Mouse (Mus musculus) layer of hippocampus, adult 18-20 months (tissue): Measurements from ENCODE around the gene Ackr2. TPM values are rescaled to one million over a fixed set of nuclear protein-coding genes. Genes with fewer than 3 reads are reported as not detected.

ENCODE experiments used
- DNase-seq, 2 experiments: peaks; one replicate each; pipeline ENCODE4 v3.0.0; 2022; ENCODE audit warnings: low spot score in 2 of 2
- total RNA-seq, 2 experiments: library from RNA; stranded (reverse); gene quantifications; 2 replicates each; pipeline ENCODE4 v1.2.3; 2021

The Ackr2 gene
- total RNA-seq, 2 experiments from 2014 or later = 1.4 to 2.4 TPM

- peak in 1 of 2 experiments; percentile 38 for DNase-seq
These were observed 7.7 kb upstream of the Ackr2 start for GRCm38 (mm10) chr9:121890441-121890941.

DNA sequence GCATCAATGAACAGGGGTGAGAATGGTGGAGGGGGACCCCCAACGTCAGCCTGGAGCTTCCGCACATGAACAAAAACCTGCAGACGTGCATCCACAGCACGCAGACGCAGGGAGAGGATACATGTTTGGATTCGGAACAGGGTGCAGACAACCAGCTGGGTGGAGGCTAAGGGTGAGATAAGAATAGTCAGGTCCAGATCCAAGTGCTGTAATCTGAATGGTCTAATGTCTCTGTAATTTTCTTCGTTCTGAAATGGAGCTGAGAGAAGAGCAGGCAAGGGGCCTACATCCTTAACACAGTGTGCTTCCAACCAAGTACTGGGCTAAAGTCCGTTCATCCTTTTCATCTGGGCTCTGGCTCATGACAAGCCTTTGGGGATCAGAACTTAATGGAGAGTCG, 6.9 kb upstream of the Ackr2 start:
- no peak for DNase-seq

GRCm38 (mm10) chr9:121892057-121892687, 6.0 kb upstream of the Ackr2 start:
- DNase-seq = no peak

- no peak for DNase-seq
These were observed 3.7 kb upstream of the Ackr2 start for GRCm38 (mm10) chr9:121894447-121894846.

- DNase-seq = no peak
These were observed 2.7 kb upstream of the Ackr2 start for GRCm38 (mm10) chr9:121895392-121895993.

- DNase-seq = no peak
These were observed 1.3 kb upstream of the Ackr2 start for GRCm38 (mm10) chr9:121896820-121897219.

- DNase-seq = no peak
These were observed 1.2 kb downstream of the Ackr2 start for GRCm38 (mm10) chr9:121899306-121899705.

DNA sequence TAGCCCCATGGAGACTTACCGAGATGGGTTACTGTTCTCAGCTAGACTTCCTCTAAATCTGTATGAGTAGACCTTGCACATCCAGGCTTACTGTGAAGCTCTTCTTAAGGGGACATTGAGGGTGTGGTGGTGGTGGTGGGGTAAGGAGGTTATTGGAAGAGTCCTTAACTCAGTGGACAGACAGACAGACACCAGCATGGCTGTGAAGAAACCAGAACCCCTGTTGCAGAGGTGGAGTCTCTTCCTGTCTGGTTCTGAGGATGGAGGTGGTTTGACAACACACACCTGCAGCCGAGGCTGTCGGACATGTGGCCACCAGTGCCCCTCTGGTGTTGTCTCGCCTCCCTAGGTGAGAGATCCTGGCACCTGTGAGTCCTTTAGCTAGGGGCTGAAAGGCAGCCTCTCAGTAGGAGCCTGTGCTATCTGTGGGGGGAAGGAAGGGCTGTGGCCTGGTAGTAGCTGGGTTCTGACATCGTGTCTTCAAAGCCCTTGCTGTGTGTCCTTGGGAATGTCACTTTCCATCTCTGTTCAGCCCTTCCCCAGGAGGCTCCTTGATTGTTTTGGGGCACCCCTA, 2.2 kb downstream of the Ackr2 start:
- no peak for DNase-seq

DNA sequence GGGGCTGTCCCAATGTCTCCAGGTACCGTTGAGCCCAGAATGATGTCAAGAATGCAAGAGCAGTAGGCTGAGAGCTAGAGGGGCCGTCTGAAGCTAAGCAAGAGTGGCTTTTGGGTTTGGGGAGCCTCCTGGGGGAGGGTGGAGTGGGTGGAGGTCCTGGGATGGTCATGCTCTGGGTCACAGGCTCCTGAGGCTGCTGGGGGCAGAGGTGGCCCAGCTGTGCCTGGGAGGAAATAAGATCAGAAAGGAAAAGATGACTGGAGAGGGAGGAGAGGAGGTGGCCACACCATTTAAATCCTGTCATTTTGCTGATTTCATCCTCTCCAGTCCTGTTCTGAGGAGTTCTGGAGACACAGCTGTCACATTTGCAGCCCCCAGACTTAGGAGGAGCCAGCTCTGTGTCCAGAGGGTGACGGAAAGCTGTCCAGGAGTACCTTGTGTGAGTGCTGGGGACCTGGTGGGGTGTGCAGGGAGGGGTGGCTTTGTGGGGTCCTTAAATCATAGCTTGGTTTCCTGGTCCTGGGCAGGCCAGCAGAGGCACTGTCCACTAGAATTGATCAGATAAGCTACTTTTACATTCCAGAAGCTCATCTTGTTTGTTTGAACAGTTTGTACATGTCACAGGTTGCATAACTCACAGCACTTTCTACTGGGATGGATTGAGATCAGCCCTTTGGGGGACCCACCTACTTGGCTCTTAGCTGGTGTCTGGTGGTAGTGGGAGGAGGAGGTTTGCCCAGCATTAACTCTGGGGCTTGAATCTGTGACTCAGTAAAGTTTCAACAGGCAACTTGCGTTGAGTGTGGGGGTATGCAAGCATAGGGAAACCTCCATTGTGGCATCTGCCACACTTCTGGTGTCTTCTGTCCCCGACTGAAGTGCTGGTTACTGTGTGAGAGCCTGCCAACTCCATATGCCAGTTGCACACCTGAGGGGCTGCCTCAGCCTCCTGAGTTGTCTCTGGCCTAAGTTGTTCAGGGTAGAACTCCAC, 3.9 kb downstream of the Ackr2 start:
- DNase-seq = no peak

- DNase-seq = no peak
These were observed 5.5 kb downstream of the Ackr2 start for GRCm38 (mm10) chr9:121903476-121904305.

DNA sequence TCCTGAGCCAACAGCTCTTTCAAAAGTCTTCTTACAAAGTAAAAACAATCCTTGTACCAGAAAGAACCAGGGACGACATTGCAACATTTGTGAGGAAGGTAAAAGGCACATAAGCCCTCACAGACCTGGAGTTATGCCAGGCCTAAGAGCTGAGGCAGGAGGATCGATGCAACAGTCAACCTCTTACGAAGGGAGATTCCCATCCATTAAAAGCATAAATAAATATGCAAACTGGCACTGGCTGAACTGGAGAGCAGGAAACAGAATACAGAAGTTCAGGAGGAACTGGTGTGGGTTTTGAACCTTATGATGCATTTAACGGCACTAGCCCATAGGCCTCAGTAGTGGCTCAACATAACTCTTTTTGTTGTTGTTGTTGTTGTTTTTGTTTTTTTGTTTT, 6.2 kb downstream of the Ackr2 start:
- no peak for DNase-seq

DNA sequence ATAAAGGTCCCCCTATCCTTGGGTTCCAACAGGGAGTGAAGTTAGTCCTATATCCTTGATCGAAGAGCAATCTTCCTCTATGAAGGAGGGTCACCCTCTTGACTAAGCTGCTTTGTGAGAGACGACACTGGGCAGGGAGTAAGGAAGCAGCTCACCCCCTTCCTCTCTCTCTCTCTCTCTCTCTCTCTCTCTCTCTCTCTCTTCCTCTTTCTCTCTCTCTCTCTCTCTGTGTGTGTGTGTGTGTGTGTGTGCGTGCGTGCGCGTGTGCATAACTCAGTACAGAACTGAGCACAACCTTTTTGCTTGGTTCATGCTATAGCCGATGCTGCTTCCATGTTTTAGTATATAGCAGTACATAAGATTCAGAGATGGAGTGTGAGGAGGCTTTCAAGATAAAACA, 6.8 kb downstream of the Ackr2 start:
- DNase-seq = no peak

- peak in 1 of 2 experiments; percentile 39 for DNase-seq
These were observed 7.5 kb downstream of the Ackr2 start for GRCm38 (mm10) chr9:121905556-121906185.

DNA sequence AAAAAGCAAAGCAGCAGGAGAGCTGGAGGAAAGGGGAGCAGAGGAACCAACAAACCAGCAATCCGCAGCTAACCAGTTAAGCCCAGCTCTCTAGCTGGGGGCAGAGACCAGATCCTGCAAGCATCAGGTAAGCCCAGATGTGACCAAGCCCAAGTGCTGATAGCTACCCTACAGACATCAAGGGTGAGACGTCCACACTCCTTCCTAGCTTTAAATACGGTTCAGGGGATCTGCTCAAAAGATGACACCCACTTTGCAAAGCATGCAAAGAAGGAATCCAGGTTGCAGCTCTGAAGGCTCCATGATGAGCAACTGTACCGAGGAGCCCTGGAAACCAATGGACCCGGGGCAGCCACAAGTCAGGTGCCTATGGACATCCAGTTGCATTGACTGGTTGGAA, 8.3 kb downstream of the Ackr2 start:
- no peak for DNase-seq

DNA sequence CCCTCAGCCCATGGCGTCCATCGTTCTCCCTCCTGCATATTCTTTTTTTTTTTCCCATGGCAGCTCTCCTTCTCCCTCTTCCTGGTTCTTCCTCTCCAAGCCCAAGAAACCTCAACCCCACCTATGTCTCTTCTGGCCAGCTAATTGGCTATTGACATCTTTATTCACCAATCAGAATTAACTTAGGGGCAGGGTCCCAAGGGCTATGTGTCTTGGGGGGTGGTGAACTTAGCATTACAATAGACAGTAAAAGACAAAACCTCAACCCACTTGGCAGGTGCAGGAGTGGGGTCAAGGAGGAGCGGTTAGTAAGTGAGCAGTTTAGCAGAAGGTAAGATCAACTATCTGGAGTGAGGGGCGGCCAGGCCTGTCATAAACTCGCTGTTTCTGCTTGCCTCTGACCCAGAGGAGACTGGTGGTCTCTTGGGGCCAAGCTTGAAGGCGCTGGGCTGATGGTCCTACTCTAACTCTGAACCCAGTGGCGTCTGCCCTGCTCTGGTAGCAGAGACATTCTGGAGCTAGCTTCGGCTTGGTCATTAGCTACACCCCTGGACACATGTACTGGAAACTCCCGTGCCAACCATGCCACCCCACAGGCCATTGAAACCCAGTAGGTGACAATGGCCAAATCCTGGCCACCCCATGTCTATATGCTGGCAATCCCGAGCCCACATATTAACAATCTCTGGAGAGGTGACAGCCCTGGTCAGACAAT, 9.4 kb downstream of the Ackr2 start:
- no peak for DNase-seq

DNA sequence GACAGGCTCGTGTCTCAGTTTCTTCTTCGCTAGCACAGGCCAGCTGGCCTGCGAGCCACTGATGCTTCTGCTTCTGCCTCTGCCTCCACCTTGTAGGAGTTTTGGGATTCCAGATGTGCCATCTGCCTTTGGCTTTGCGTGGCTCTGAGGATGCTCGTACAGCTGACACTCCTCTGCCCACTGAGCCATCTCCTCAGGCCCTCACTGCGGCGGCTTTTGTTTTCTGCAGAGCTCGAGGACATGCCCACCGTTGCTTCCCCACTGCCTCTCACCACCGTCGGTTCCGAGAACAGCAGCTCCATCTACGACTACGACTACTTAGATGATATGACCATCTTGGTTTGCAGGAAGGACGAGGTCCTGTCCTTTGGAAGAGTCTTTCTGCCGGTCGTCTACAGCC, 10.2 kb downstream of the Ackr2 start:
- no peak for DNase-seq

DNA sequence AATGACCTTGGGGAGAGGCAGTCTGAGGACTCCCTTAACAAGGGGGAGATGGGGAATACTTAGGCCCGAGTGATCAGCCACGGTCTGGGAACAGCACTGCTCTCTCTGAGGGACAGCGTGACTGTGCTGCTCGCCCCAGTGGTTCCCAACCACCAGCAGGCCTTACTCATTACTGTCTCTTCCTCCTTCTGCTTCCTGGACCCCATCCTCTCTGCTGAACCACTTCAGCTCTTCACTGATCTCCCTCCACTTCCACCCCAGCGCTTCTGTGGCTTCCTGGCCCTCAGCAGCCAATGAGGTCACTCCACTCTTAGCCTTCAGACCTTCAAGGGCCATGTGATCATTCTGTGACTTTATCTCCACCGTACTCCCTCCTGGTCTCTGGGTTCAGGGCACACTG, 11.5 kb downstream of the Ackr2 start:
- no peak for DNase-seq

DNA sequence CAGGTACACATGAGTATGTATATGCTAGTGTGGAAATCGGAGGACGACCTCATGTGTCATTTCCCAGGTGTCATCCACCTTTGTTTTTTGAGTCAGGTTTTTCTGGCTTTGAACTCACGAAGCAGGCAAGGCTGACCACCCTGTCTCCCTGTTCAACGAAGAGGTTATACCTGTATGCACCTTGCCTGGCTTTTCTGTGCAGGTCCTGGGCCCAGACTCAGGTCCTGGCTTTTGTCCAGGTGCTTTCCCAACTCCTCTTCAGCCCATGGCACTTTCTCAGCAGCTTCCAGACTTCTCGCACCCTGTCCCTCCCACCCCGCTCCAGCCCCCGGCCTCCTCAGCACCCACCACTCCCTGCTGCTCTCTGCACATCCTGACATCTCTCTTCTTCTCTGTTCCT, 13.0 kb downstream of the Ackr2 start:
- no peak for DNase-seq

DNA sequence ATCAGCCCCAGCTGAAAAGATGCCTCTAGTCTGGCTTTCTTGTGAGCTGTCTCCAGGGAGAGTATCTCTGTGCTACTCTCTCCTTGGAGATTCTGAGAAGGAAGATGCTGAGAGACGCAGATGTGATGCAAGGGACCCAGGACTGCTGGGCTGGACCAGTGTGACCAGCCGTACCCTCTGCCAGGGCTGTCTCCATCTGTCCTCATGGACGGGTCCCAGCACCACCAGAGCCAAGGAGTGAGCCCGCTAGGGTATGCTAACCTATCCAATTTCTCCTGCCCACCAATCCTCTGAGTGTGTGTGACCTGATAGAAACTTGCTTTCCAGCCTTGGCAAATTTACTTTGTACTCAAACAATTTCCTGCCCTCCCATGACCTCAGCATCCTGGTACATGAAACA, 14.6 kb downstream of the Ackr2 start:
- no peak for DNase-seq
